Mouse (Mus musculus) heart, adult 2 months (tissue): Measurements from ENCODE around the gene Fam171a2. TPM values are rescaled to one million over a fixed set of nuclear protein-coding genes. Genes with fewer than 3 reads are reported as not detected.
"Not testable (repeated sequence)": the region's sequence is repeated elsewhere in the genome, so short reads cannot be mapped to it uniquely, and the experiment has no call there.

Source experiments
- DNase-seq, 2 experiments: peaks; one replicate each; pipeline ENCODE4 v3.0.0; 2021
- H3K27ac ChIP-seq: fragments of 200-600 bp; 2 replicates; pipeline ENCODE4 v1.8.1; 2022
- H3K27me3 ChIP-seq: fragments of 200-500 bp; 2 replicates; pipeline ENCODE4 v1.6.1; 2012; ENCODE audit warnings: mild to moderate bottlenecking, low read length, inconsistent platforms, mixed read lengths; ENCODE audit not compliant: control insufficient read depth, insufficient read depth
- H3K36me3 ChIP-seq: fragments of 200-500 bp; 2 replicates; pipeline ENCODE4 v1.6.1; 2012; ENCODE audit warnings: low read length, inconsistent platforms; ENCODE audit not compliant: control insufficient read depth, insufficient read depth
- H3K4me1 ChIP-seq: fragments of 200-500 bp; 2 replicates; pipeline ENCODE4 v1.6.1; 2011; ENCODE audit warnings: low read length; ENCODE audit not compliant: control insufficient read depth, insufficient read depth
- H3K4me3 ChIP-seq: fragments of 200-600 bp; 2 replicates; pipeline ENCODE4 v1.8.1; 2022
- H3K79me2 ChIP-seq: fragments of 200-500 bp; replicated peaks from 2 replicates; pipeline ENCODE4 v1.6.1; 2012; ENCODE audit warnings: mild to moderate bottlenecking, inconsistent platforms, low read length, moderate library complexity, mixed read lengths; ENCODE audit not compliant: control insufficient read depth, insufficient read depth
- H3K9ac ChIP-seq: fragments of 200-500 bp; 2 replicates; pipeline ENCODE4 v1.6.1; 2012; ENCODE audit warnings: low read depth, mild to moderate bottlenecking, control low read depth, inconsistent platforms, low read length, mixed read lengths
- CTCF ChIP-seq: fragments of 200-600 bp; IDR thresholded peaks from 2 replicates; pipeline ENCODE4 v1.8.1; 2022; ENCODE audit warnings: antibody characterized with exemption, mild to moderate bottlenecking, moderate library complexity
- EP300 ChIP-seq: fragments of 200-500 bp; IDR thresholded peaks from 2 replicates; pipeline ENCODE4 v1.6.1; 2011; ENCODE audit warnings: low read depth, low read length, control low read depth; ENCODE audit not compliant: insufficient read depth
- POLR2A ChIP-seq: fragments of 200-500 bp; IDR thresholded peaks from 2 replicates; pipeline ENCODE4 v1.6.1; 2011; ENCODE audit warnings: mild to moderate bottlenecking, low read depth, low read length, control low read depth; ENCODE audit not compliant: insufficient read depth
- WGBS: fragments of 180-500 bp; shearing (Covaris S2); methylation state at CpG from one replicate; pipeline ENCODE4 v1.1.7; 2018; 5-methylcytosine and 5-hydroxymethylcytosine counted together
- intact Hi-C: fragments of 180-260 bp; cut with DNase I; formaldehyde crosslinking; loops from one replicate; pipeline ENCODE4 v1.15.1; 2025
- microRNA-seq, 2 experiments: library from miRNA; unstranded; fragments of <30 nt; microRNA quantifications; one replicate each; pipeline ENCODE4 v1.2.0; 2021
- polyA plus RNA-seq: library from polyadenylated mRNA; depleted of rRNA; stranded (reverse); fragments of >200 nt; gene quantifications from 2 replicates; pipeline ENCODE4 v1.2.3, GENCODE M21; 2012; rRNA removed
- total RNA-seq, 2 experiments: library from RNA; stranded (reverse); gene quantifications; 2 replicates each; pipeline ENCODE4 v1.2.3; 2021

Gene Fam171a2
- total and polyA plus RNA-seq, 3 experiments: 3.8 to 8.3 (median 3.9) TPM

- Histone ChIP-seq H3K4me3 (no peak overlapping the region), H3K4me1 (peaks cover 3% of the 10 kb centered on the region; the same call in 1 of the 2 replicates), H3K27ac (no peak overlapping the region), H3K79me2 (no peaks in the 10 kb centered on the region), H3K9ac (0 out of 2 replicates have a peak overlapping the region, but pooled peaks have one; percentile 23), H3K27me3 (peaks cover 2% of the 10 kb centered on the region; the same call in 1 of the 2 replicates), H3K36me3 (no peaks in the 10 kb centered on the region)
- DNase-seq: no peak
- TF ChIP-seq EP300: no peak
- no peak for TF ChIP-seq POLR2A
- no peak for TF ChIP-seq CTCF
- 9% methylated on average over 17 of the region's 17 CpGs for WGBS
- intact Hi-C loops: no loop called here
These were observed 53.6 kb downstream of the Fam171a2 start for GRCm38 (mm10) chr11:102393719-102394420.

GRCm38 (mm10) chr11:102393238-102393634, 54.2 kb downstream of the Fam171a2 start, which contains the start of gene Rundc3a:
Gene Rundc3a (plus strand): TSS chr11:102393403.
- Histone ChIP-seq H3K4me1 (peaks cover 3% of the 10 kb centered on the region; the same call in 1 of the 2 replicates), H3K4me3 (no peak within 1 kb of the TSS), H3K27ac (no peak within 1 kb of the TSS), H3K27me3 (peaks cover 2% of the 10 kb centered on the region; the same call in 1 of the 2 replicates), H3K79me2 (no peaks in the 10 kb centered on the region), H3K36me3 (no peaks in the 10 kb centered on the region), H3K9ac (0 out of 2 replicates have a peak within 1 kb of the TSS, but pooled peaks have one; percentile 23)
- peak; percentile 62 to 75 for DNase-seq
- TF ChIP-seq CTCF: no peak
- no peak for TF ChIP-seq POLR2A
- no peak for TF ChIP-seq EP300
- 2% methylated on average over 34 of the region's 34 CpGs for WGBS
- intact Hi-C loops: no loop called here

GRCm38 (mm10) chr11:102392441-102393237, 54.8 kb downstream of the Fam171a2 start:
- DNase-seq: no peak
- no peak overlapping the region for H3K4me3 ChIP-seq
- WGBS: 15% methylated on average over 15 of the region's 15 CpGs
- no peaks in the 10 kb centered on the region for H3K36me3 ChIP-seq
- H3K27ac ChIP-seq: no peak overlapping the region
- H3K4me1 ChIP-seq: peaks cover 3% of the 10 kb centered on the region; the same call in 1 of the 2 replicates
- no peak overlapping the region for H3K9ac ChIP-seq
- intact Hi-C loops: no loop called here
- no peaks in the 10 kb centered on the region for H3K79me2 ChIP-seq
- TF ChIP-seq CTCF (no peak), POLR2A (no peak), EP300 (no peak)
- peaks cover 2% of the 10 kb centered on the region; the same call in 1 of the 2 replicates for H3K27me3 ChIP-seq

- H3K27me3 ChIP-seq, H3K27ac ChIP-seq, H3K79me2 ChIP-seq, H3K4me3 ChIP-seq, intact Hi-C loops, H3K36me3 ChIP-seq, H3K4me1 ChIP-seq, DNase-seq, H3K9ac ChIP-seq: not testable (repeated sequence)
- WGBS: 85% methylated on average over 4 of the region's 5 CpGs
These were observed 58.0 kb downstream of the Fam171a2 start for GRCm38 (mm10) chr11:102389436-102389835.

Small RNA genes lying within 50 kb of the gene (microRNA-seq; reads per million reads assigned to microRNA genes)
- gene Mir6930: 0 to 0.39 reads per million in 2 experiments

Other genes starting within 250 kb of the Fam171a2 start
- 100 to 1,000 TPM; 113 to 137 TPM for gene Hdac5, start 217.5 kb downstream of the Fam171a2 start, total RNA-seq
- 92.6 and 98.5 TPM in 2 replicates for gene Hdac5, start 217.5 kb downstream of the Fam171a2 start, polyA plus RNA-seq
- gene BC030867, start 198.8 kb downstream of the Fam171a2 start, total RNA-seq: under 1 TPM; 0.26 to 0.32 TPM
- gene BC030867, start 198.8 kb downstream of the Fam171a2 start, polyA plus RNA-seq: 0.45 and 0.56 TPM in 2 replicates
- 1 to 10 TPM in 1 of 2 experiments, under 1 TPM in 1; 0.89 to 1.1 TPM for gene Asb16, start 178.9 kb downstream of the Fam171a2 start, total RNA-seq
- 0.70 and 0.74 TPM in 2 replicates for gene Asb16, start 178.9 kb downstream of the Fam171a2 start, polyA plus RNA-seq
- 10 to 100 TPM; 22.9 to 26.2 TPM for gene Tmub2, start 162.8 kb downstream of the Fam171a2 start, total RNA-seq
- gene Tmub2, start 162.8 kb downstream of the Fam171a2 start, polyA plus RNA-seq: 32.8 and 43.2 TPM in 2 replicates
- 10 to 100 TPM; 19.0 to 21.7 TPM for gene Atxn7l3, start 151.1 kb downstream of the Fam171a2 start, total RNA-seq
- gene Atxn7l3, start 151.1 kb downstream of the Fam171a2 start, polyA plus RNA-seq: 17.4 and 21.2 TPM in 2 replicates
- gene Ubtf, start 127.9 kb downstream of the Fam171a2 start, total RNA-seq: 10 to 100 TPM; 52.5 to 59.4 TPM
- gene Ubtf, start 127.9 kb downstream of the Fam171a2 start, polyA plus RNA-seq: 14.9 and 22.1 TPM in 2 replicates
- gene Slc4a1, start 81.5 kb downstream of the Fam171a2 start, total RNA-seq: 10 to 100 TPM in 1 of 2 experiments, under 1 TPM in 1; 0.42 to 10.3 TPM
- 0.91 and 4.4 TPM in 2 replicates for gene Slc4a1, start 81.5 kb downstream of the Fam171a2 start, polyA plus RNA-seq
- gene Rundc3a, start 54.3 kb downstream of the Fam171a2 start, total RNA-seq: under 1 TPM in 1 of 2 experiments, not detected in 1; 0.66 TPM
- 0.23 and 0.32 TPM in 2 replicates for gene Rundc3a, start 54.3 kb downstream of the Fam171a2 start, polyA plus RNA-seq
- gene Slc25a39, start 39.7 kb downstream of the Fam171a2 start, total RNA-seq: 100 to 1,000 TPM; 196 to 213 TPM
- gene Slc25a39, start 39.7 kb downstream of the Fam171a2 start, polyA plus RNA-seq: 307 and 331 TPM in 2 replicates
- gene Grn, start 17.4 kb downstream of the Fam171a2 start, total RNA-seq: 10 to 100 TPM; 83.4 to 86.9 TPM
- 118 and 119 TPM in 2 replicates for gene Grn, start 17.4 kb downstream of the Fam171a2 start, polyA plus RNA-seq
- gene Itga2b, start 22.4 kb upstream of the Fam171a2 start, total RNA-seq: 10 to 100 TPM in 1 of 2 experiments, 1 to 10 TPM in 1; 3.1 to 14.5 TPM
- 3.5 and 6.9 TPM in 2 replicates for gene Itga2b, start 22.4 kb upstream of the Fam171a2 start, polyA plus RNA-seq
- 10 to 100 TPM; 14.8 to 18.0 TPM for gene Gpatch8, start 108.7 kb upstream of the Fam171a2 start, total RNA-seq
- 11.7 and 16.8 TPM in 2 replicates for gene Gpatch8, start 108.7 kb upstream of the Fam171a2 start, polyA plus RNA-seq
- 1 to 10 TPM; 1.2 to 1.5 TPM for gene Gm11627, start 131.8 kb upstream of the Fam171a2 start, total RNA-seq
- gene Gm11627, start 131.8 kb upstream of the Fam171a2 start, polyA plus RNA-seq: 4.0 and 4.9 TPM in 2 replicates
- gene Fzd2, start 156.7 kb upstream of the Fam171a2 start, total RNA-seq: 1 to 10 TPM; 2.6 to 2.8 TPM
- 7.2 and 10.0 TPM in 2 replicates for gene Fzd2, start 156.7 kb upstream of the Fam171a2 start, polyA plus RNA-seq
- not detected for gene Meioc, start 216.0 kb upstream of the Fam171a2 start, total RNA-seq
- gene Meioc, start 216.0 kb upstream of the Fam171a2 start, polyA plus RNA-seq: 0.09 TPM in 1 of 2 replicates, not detected in the other